Mouse (Mus musculus): ENCODE measurements around the gene Timm8a2.

The Timm8a2 gene

GRCm38 (mm10) chr14:122012814-122013213 is 21.7 kb upstream of the Timm8a2 start:
- no peak for DNase-seq

- no peak for DNase-seq
These were observed 21.0 kb upstream of the Timm8a2 start for GRCm38 (mm10) chr14:122013417-122013951.

- DNase-seq, result no peak
These were observed 16.5 kb upstream of the Timm8a2 start for GRCm38 (mm10) chr14:122017958-122018357.

- DNase-seq, result no peak
These were observed 15.1 kb upstream of the Timm8a2 start for GRCm38 (mm10) chr14:122019389-122019788.

- DNase-seq, result no peak
These were observed 13.9 kb upstream of the Timm8a2 start for GRCm38 (mm10) chr14:122020567-122020966.

- DNase-seq, result no peak
These were observed 11.4 kb upstream of the Timm8a2 start for GRCm38 (mm10) chr14:122023054-122023453.

- no peak for DNase-seq
These were observed 10.5 kb upstream of the Timm8a2 start for GRCm38 (mm10) chr14:122023928-122024327.

- no peak for DNase-seq
These were observed 5.3 kb upstream of the Timm8a2 start for GRCm38 (mm10) chr14:122028926-122029745.

GRCm38 (mm10) chr14:122029851-122030250 is 4.6 kb upstream of the Timm8a2 start:
- DNase-seq, result no peak

GRCm38 (mm10) chr14:122032045-122032444 is 2.4 kb upstream of the Timm8a2 start:
- DNase-seq, result no peak

- DNase-seq, result no peak
These were observed 707 bp downstream of the Timm8a2 start for GRCm38 (mm10) chr14:122035181-122035580.

- DNase-seq, result no peak
These were observed 1.4 kb downstream of the Timm8a2 start for GRCm38 (mm10) chr14:122035860-122036259.

GRCm38 (mm10) chr14:122038874-122039647 is 4.6 kb downstream of the Timm8a2 start:
- no peak for DNase-seq

- no peak for DNase-seq
These were observed 6.9 kb downstream of the Timm8a2 start for GRCm38 (mm10) chr14:122041413-122041825.

GRCm38 (mm10) chr14:122042142-122042694 is 7.7 kb downstream of the Timm8a2 start:
- DNase-seq, result no peak

GRCm38 (mm10) chr14:122047784-122048183 is 13.3 kb downstream of the Timm8a2 start:
- no peak for DNase-seq

GRCm38 (mm10) chr14:122048816-122049215 is 14.3 kb downstream of the Timm8a2 start:
- no peak for DNase-seq

GRCm38 (mm10) chr14:122052896-122053635 is 18.6 kb downstream of the Timm8a2 start:
- no peak for DNase-seq

GRCm38 (mm10) chr14:122056871-122057270 is 22.4 kb downstream of the Timm8a2 start:
- no peak for DNase-seq

- DNase-seq, result no peak
These were observed 23.5 kb downstream of the Timm8a2 start for GRCm38 (mm10) chr14:122057941-122058346.

GRCm38 (mm10) chr14:122060642-122061041 is 26.2 kb downstream of the Timm8a2 start:
- DNase-seq, result peak; percentile 86 to 90

- DNase-seq, result no peak
These were observed 26.9 kb downstream of the Timm8a2 start for GRCm38 (mm10) chr14:122061376-122061775.
